Mouse (Mus musculus) ES-Bruce4 (cell line): ENCODE results near the gene Ccin. TPM values are rescaled to one million over a fixed set of nuclear protein-coding genes. Genes with fewer than 3 reads are reported as not detected.

Source experiments
- H3K27ac ChIP-seq: 2 replicates; pipeline ENCODE4 v1.5.1; 2012; ENCODE audit warnings: low read length, inconsistent platforms; ENCODE audit not compliant: insufficient read depth
- H3K27me3 ChIP-seq: 2 replicates; pipeline ENCODE4 v1.6.1; 2012; ENCODE audit warnings: mild to moderate bottlenecking, low read length, inconsistent platforms; ENCODE audit not compliant: control insufficient read depth, poor library complexity, insufficient read depth, severe bottlenecking
- H3K36me3 ChIP-seq: 2 replicates; pipeline ENCODE4 v1.6.1; 2012; ENCODE audit warnings: inconsistent platforms, mild to moderate bottlenecking, low read length, moderate library complexity; ENCODE audit not compliant: control insufficient read depth, poor library complexity, insufficient read depth, severe bottlenecking
- H3K4me1 ChIP-seq: one replicate; pipeline ENCODE4 v1.8.1; 2011; ENCODE audit warnings: low read length; ENCODE audit not compliant: control insufficient read depth, insufficient read depth
- H3K4me3 ChIP-seq: 2 replicates; pipeline ENCODE4 v1.5.1; 2011; ENCODE audit warnings: low read depth, mild to moderate bottlenecking, low read length
- H3K9ac ChIP-seq: 2 replicates; pipeline ENCODE4 v1.6.1; 2012; ENCODE audit warnings: low read depth, mild to moderate bottlenecking, inconsistent platforms; ENCODE audit not compliant: poor library complexity, severe bottlenecking
- H3K9me3 ChIP-seq: replicated peaks from 2 replicates; pipeline ENCODE4 v1.6.1; 2012; ENCODE audit warnings: mild to moderate bottlenecking, low read length, inconsistent platforms; ENCODE audit not compliant: control insufficient read depth, poor library complexity, insufficient read depth, severe bottlenecking
- CTCF ChIP-seq: IDR thresholded peaks from one replicate; pipeline ENCODE4 v1.8.1; 2011; ENCODE audit warnings: low read depth, low read length
- EP300 ChIP-seq: IDR thresholded peaks from 2 replicates; pipeline ENCODE4 v1.6.1; 2011; ENCODE audit warnings: low read depth, low read length; ENCODE audit not compliant: insufficient read depth
- POLR2A ChIP-seq: IDR thresholded peaks from one replicate; pipeline ENCODE4 v1.8.1; 2011; ENCODE audit warnings: low read length; ENCODE audit not compliant: insufficient read depth
- polyA plus RNA-seq: library from polyadenylated mRNA; stranded (reverse); fragments of >200 nt; gene quantifications from 2 replicates; pipeline ENCODE4 v1.2.4, GENCODE M21; 2011; ENCODE audit warnings: low read depth; ENCODE audit not compliant: missing spikeins, insufficient read depth, insufficient read length

The Ccin gene
- polyA plus RNA-seq, 1 experiment: not detected

DNA sequence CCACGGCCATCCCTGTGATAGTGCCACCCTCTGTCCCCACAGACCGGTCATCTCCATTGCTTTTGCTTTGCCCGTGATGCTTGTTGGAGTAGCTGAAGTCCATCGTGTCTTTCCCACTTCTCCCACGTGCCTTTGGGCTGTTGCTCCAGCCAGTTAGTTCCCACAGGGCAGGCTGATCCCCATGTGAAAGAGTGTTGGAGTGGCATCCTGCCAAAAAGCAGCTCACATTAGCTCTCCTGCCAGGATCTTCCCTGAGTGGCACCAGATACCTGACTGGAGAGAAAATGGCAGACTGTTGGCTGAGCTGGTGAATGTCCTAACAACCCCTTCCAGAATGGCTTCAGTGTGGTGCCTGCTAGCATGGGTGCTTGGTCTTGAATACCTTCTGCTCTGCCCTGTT is 48.2 kb downstream of the Ccin start:
- Histone ChIP-seq H3K27me3 (no peaks in the 10 kb centered on the region), H3K4me3 (no peak overlapping the region), H3K27ac (no peak overlapping the region), H3K36me3 (peaks cover 33% of the 10 kb centered on the region), H3K4me1 (no peaks in the 10 kb centered on the region), H3K9ac (no peak overlapping the region), H3K9me3 (no peaks in the 10 kb centered on the region)
- TF ChIP-seq EP300: no peak
- TF ChIP-seq POLR2A: no peak
- no peak for TF ChIP-seq CTCF

Other genes starting within 250 kb of the Ccin start
- not detected in 2 replicates for gene Olfr159, start 212.5 kb upstream of the Ccin start, polyA plus RNA-seq
- gene Olfr156, start 159.6 kb upstream of the Ccin start, polyA plus RNA-seq: not detected in 2 replicates
- gene Olfr157, start 143.3 kb upstream of the Ccin start, polyA plus RNA-seq: not detected in 2 replicates
- not detected in 2 replicates for gene Olfr155, start 131.9 kb upstream of the Ccin start, polyA plus RNA-seq
- 5.7 and 6.3 TPM in 2 replicates for gene Reck, start 108.0 kb upstream of the Ccin start, polyA plus RNA-seq
- gene Glipr2, start 26.1 kb upstream of the Ccin start, polyA plus RNA-seq: 155 and 156 TPM in 2 replicates
- 265 and 277 TPM in 2 replicates for gene Clta, start 21.0 kb downstream of the Ccin start, polyA plus RNA-seq
- gene Gne, start 100.7 kb downstream of the Ccin start, polyA plus RNA-seq: 28.6 and 40.7 TPM in 2 replicates